Mouse (Mus musculus): ENCODE data around the gene Lrig2. TPM values are rescaled to one million over a fixed set of nuclear protein-coding genes. Genes with fewer than 3 reads are reported as not detected.

Gene Lrig2
- polyA plus RNA-seq, 1 experiment from 2014 or later: 11.0 TPM

DNA sequence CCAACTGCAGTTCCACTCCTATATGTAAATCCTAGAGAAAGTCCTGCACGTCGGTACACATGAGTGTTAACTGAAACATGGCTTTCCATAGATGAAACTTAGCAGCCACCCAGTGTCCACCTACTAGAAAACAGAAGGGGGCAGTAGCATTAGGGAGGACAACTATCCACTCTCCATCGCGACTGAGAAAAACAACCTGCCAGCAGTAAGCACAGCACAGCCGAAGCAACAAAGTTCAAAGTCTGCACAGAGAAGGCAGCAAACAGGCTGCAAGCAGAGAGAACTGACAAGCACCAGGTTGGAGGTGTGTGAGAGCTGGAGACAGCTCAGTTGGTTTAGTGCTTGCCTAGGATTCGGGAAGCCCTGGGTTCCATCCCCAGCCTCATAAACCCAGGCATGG is 7.2 kb upstream of the Lrig2 start:
- 67% methylated on average over 6 of the region's 6 CpGs for WGBS

DNA sequence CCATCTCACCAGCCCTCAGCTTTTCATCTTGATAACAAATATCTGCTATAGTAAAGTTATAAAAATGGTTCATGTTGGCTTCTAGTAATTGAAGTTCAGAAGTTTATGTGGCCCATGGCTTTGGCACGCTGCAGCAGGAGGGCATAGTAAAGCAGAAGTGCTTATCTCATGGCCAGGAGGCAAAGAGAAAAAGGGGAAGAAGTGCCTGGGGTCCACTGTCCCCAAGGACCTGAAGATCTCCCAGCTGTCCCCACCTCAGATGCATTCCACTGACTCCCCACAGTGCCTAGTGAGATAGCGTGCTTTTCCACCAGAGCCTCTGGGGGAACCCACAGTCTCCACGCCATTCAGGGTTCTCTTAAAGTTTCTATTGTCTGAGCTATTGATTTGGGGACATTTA is 6.7 kb upstream of the Lrig2 start:
- H3K9me3 ChIP-seq (ENCODE audit: control insufficient read depth, low read length): no peaks in the 10 kb centered on the region
- DNase-seq (ENCODE audit: low spot score) (no peak), ATAC-seq (replicated peaks; ENCODE audit: low FRiP score) (no peak)
- H3K27ac ChIP-seq (ENCODE audit: low read depth, low read length): no peak overlapping the region
- WGBS: 51% methylated on average over 3 of the region's 3 CpGs
- H3K4me2 ChIP-seq: no peak overlapping the region
- H3K9ac ChIP-seq (ENCODE audit: low read depth, low read length): no peak overlapping the region
- no peaks in the 10 kb centered on the region for H3K27me3 ChIP-seq (replicated peaks; ENCODE audit: control insufficient read depth, insufficient read depth, low read length)
- H3K4me3 ChIP-seq (ENCODE audit: low read depth, low read length): no peak overlapping the region
- H3K36me3 ChIP-seq (ENCODE audit: control insufficient read depth, insufficient read depth, low read length): no peaks in the 10 kb centered on the region
- no peaks in the 10 kb centered on the region for H3K4me1 ChIP-seq (replicated peaks; ENCODE audit: control insufficient read depth, insufficient read depth, low read length)

More for the DNA sequence above, 7.2 kb upstream of the Lrig2 start:
- no peaks in the 10 kb centered on the region for H3K36me3 ChIP-seq (ENCODE audit: control insufficient read depth, insufficient read depth, low read length)
- no peaks in the 10 kb centered on the region for H3K27me3 ChIP-seq (replicated peaks; ENCODE audit: control insufficient read depth, insufficient read depth, low read length)
- ATAC-seq (replicated peaks; ENCODE audit: low FRiP score) (no peak), DNase-seq (ENCODE audit: low spot score) (no peak)
- H3K4me1 ChIP-seq (replicated peaks; ENCODE audit: control insufficient read depth, insufficient read depth, low read length): 0 out of 2 replicates have a peak, but pooled peaks cover 3% of the 10 kb centered on the region
- no peaks in the 10 kb centered on the region for H3K9me3 ChIP-seq (ENCODE audit: control insufficient read depth, low read length)
- no peak overlapping the region for H3K4me3 ChIP-seq (ENCODE audit: low read depth, low read length)
- H3K27ac ChIP-seq (ENCODE audit: low read depth, low read length): no peak overlapping the region
- no peak overlapping the region for H3K9ac ChIP-seq (ENCODE audit: low read depth, low read length)
- H3K4me2 ChIP-seq: no peak overlapping the region

DNA sequence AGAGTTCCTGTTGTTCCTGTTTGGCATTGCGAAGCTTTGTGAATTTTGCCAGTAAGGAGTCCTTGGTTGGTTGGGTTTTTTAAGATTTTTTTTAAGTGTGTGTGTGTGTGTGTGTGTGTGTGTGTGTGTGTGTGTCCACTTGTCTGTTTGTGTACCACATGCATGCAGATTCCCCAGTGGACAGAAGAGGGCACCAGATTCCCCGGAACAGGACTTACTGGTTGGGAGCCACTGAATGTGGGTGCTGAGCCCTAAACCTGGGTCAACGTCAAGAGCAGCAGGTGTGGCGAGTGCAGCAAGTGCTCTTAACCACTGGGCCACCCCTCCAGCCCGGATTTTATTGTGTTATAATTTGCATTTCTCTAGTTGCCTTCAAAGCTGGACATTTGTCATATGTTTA is 5.4 kb upstream of the Lrig2 start:
- DNase-seq (ENCODE audit: low spot score): no peak
- 0 out of 2 replicates have a peak, but pooled peaks cover 2% of the 10 kb centered on the region for H3K4me1 ChIP-seq (replicated peaks; ENCODE audit: control insufficient read depth, insufficient read depth, low read length)
- ATAC-seq (replicated peaks; ENCODE audit: low FRiP score): no peak
- H3K9ac ChIP-seq (ENCODE audit: low read depth, low read length): no peak overlapping the region
- WGBS: 83% methylated on average over 5 of the region's 5 CpGs
- no peak overlapping the region for H3K4me2 ChIP-seq
- no peaks in the 10 kb centered on the region for H3K9me3 ChIP-seq (ENCODE audit: control insufficient read depth, low read length)
- no peak overlapping the region for H3K4me3 ChIP-seq (ENCODE audit: low read depth, low read length)
- no peak overlapping the region for H3K27ac ChIP-seq (ENCODE audit: low read depth, low read length)
- no peaks in the 10 kb centered on the region for H3K36me3 ChIP-seq (ENCODE audit: control insufficient read depth, insufficient read depth, low read length)
- H3K27me3 ChIP-seq (replicated peaks; ENCODE audit: control insufficient read depth, insufficient read depth, low read length): no peaks in the 10 kb centered on the region

DNA sequence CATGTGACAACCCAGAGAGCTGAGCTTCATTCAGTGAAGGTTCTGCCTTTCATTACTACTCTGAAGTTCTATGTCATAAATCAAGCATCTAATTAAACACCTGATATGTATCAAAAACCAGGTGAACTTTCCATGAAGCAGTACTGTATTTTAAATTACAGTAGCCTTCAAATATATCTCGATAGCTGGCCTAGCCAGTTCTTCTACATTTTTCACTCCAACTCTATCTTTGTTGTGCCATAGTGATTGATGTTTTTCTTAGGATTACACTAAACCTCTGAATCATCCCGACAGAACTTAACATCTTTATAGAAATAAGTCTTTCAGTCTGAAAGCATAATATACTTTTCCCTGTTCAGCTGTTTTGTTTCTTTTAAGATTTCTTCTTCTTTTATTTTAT is 2.8 kb upstream of the Lrig2 start:
- WGBS: 80% methylated on average over 2 of the region's 2 CpGs
- DNase-seq (ENCODE audit: low spot score) (no peak), ATAC-seq (replicated peaks; ENCODE audit: low FRiP score) (no peak)
- no peaks in the 10 kb centered on the region for H3K27me3 ChIP-seq (replicated peaks; ENCODE audit: control insufficient read depth, insufficient read depth, low read length)
- H3K4me3 ChIP-seq (ENCODE audit: low read depth, low read length): no peak overlapping the region
- H3K4me2 ChIP-seq: no peak overlapping the region
- H3K36me3 ChIP-seq (ENCODE audit: control insufficient read depth, insufficient read depth, low read length): no peaks in the 10 kb centered on the region
- no peak overlapping the region for H3K9ac ChIP-seq (ENCODE audit: low read depth, low read length)
- H3K9me3 ChIP-seq (ENCODE audit: control insufficient read depth, low read length): no peaks in the 10 kb centered on the region
- H3K27ac ChIP-seq (ENCODE audit: low read depth, low read length): no peak overlapping the region
- 0 out of 2 replicates have a peak, but pooled peaks cover 5% of the 10 kb centered on the region for H3K4me1 ChIP-seq (replicated peaks; ENCODE audit: control insufficient read depth, insufficient read depth, low read length)

DNA sequence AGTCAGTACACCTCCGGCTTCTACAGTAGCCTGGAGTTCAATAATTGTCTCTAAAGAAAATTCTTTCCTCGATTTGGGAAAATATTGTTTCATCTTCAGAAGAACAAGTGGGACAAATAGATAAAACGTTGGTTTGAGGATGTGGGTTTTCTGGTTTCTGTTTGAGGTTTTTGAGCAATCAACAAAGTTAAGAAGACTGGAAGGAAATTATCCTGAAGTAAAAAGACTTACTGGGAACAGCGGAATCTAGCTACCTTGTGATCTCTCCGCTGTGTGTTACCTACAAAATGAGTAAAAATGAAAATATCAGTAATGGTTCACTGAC is 668 bp upstream of the Lrig2 start:
- Histone ChIP-seq H3K9me3 (ENCODE audit: control insufficient read depth, low read length) (no peaks in the 10 kb centered on the region), H3K9ac (ENCODE audit: low read depth, low read length) (peak overlapping the region; percentile 75), H3K4me3 (ENCODE audit: low read depth, low read length) (peak overlapping the region; percentile 82), H3K27me3 (replicated peaks; ENCODE audit: control insufficient read depth, insufficient read depth, low read length) (no peaks in the 10 kb centered on the region), H3K36me3 (ENCODE audit: control insufficient read depth, insufficient read depth, low read length) (no peaks in the 10 kb centered on the region), H3K4me1 (replicated peaks; ENCODE audit: control insufficient read depth, insufficient read depth, low read length) (0 out of 2 replicates have a peak, but pooled peaks cover 5% of the 10 kb centered on the region), H3K4me2 (peak overlapping the region; percentile 76), H3K27ac (ENCODE audit: low read depth, low read length) (peak overlapping the region; percentile 92)
- DNase-seq (ENCODE audit: low spot score) (no peak), ATAC-seq (replicated peaks; ENCODE audit: low FRiP score) (no peak)
- 12% methylated on average over 5 of the region's 5 CpGs for WGBS

DNA sequence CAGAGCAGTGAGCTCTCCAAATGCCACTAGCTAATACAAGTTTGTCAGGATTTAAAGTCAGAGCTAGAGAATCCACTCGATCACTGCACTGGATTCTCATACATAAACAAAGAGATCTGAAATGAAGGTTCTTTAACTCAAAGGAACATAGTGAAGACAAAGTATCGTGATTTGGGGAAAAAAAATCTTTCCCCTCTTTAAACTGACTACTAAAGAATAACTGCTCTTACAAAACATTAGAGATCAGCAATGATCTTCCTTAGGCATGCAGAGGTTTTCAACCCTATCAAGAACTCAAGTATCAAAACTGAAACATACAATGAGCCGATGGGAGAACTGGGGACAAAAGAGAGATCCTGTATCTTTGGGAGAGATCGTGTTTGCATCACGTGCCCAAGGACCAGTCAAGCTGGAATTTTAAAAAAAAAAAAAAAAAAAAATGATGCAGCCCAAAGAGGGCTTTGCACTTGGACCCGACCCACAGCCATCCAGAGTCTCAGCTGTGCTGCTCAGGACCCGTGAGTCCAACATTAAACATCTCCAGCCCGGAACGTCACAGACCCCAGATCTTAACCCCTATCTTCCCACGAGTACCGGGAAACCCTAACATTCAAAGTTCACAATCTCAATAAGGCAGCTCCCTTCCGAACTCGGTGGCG is 818 bp downstream of the Lrig2 start:
- peak overlapping the region; percentile 92 for H3K27ac ChIP-seq (ENCODE audit: low read depth, low read length)
- no peak for DNase-seq (ENCODE audit: low spot score)
- WGBS: 1% methylated on average over 14 of the region's 14 CpGs
- no peaks in the 10 kb centered on the region for H3K9me3 ChIP-seq (ENCODE audit: control insufficient read depth, low read length)
- peak overlapping the region; percentile 82 for H3K4me3 ChIP-seq (ENCODE audit: low read depth, low read length)
- no peaks in the 10 kb centered on the region for H3K36me3 ChIP-seq (ENCODE audit: control insufficient read depth, insufficient read depth, low read length)
- peak overlapping the region; percentile 67 for H3K4me2 ChIP-seq
- no peaks in the 10 kb centered on the region for H3K27me3 ChIP-seq (replicated peaks; ENCODE audit: control insufficient read depth, insufficient read depth, low read length)
- H3K9ac ChIP-seq (ENCODE audit: low read depth, low read length): peak overlapping the region; percentile 82
- H3K4me1 ChIP-seq (replicated peaks; ENCODE audit: control insufficient read depth, insufficient read depth, low read length): 0 out of 2 replicates have a peak, but pooled peaks cover 5% of the 10 kb centered on the region
- peak; percentile 8 for ATAC-seq (replicated peaks; ENCODE audit: low FRiP score)

DNA sequence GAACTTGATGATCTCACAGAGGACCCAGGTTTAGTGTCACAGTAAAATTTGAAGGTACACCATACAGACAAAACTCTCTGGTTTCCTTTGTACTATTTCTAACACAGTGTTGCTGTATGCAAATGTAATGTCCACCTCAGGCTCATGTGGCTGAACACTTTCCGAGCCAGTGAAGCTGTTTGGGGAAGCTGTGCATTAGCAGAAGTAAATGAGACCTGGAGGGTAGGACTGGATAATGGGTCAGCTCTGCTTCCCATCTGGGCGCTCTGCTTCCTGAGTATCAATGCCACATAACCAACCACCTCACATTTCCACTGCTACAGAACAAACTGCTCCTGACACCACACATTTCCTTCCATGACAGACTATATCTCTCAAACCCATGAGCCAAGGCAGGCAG is 10.1 kb downstream of the Lrig2 start:
- Histone ChIP-seq H3K36me3 (ENCODE audit: control insufficient read depth, insufficient read depth, low read length) (0 out of 2 replicates have a peak, but pooled peaks cover 2% of the 10 kb centered on the region), H3K4me3 (ENCODE audit: low read depth, low read length) (no peak overlapping the region), H3K4me2 (no peak overlapping the region), H3K27me3 (replicated peaks; ENCODE audit: control insufficient read depth, insufficient read depth, low read length) (no peaks in the 10 kb centered on the region), H3K9me3 (ENCODE audit: control insufficient read depth, low read length) (no peaks in the 10 kb centered on the region), H3K9ac (ENCODE audit: low read depth, low read length) (no peak overlapping the region), H3K27ac (ENCODE audit: low read depth, low read length) (no peak overlapping the region), H3K4me1 (replicated peaks; ENCODE audit: control insufficient read depth, insufficient read depth, low read length) (no peaks in the 10 kb centered on the region)
- DNase-seq (ENCODE audit: low spot score) (no peak), ATAC-seq (replicated peaks; ENCODE audit: low FRiP score) (no peak)
- 56% methylated on average over 2 of the region's 2 CpGs for WGBS

DNA sequence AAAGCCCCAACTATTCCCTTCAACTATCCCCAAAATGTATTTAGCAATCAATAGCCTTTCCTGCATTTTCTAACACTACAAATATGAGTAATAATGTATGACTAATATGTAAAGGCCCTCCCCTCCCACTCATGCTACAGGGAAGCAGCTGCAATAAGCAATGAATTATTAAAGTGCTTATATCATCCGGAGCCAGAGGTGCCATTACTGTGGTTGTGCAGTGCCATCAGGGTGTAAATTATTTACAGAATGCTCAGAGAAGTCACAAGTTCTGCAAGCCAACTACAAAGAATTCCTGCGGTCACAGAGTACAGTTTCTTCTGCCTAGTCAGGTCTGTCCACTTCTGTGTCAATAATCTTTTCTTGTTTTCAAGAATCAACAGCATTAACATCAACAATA is 10.8 kb downstream of the Lrig2 start:
- Histone ChIP-seq H3K9me3 (ENCODE audit: control insufficient read depth, low read length) (no peaks in the 10 kb centered on the region), H3K9ac (ENCODE audit: low read depth, low read length) (no peak overlapping the region), H3K27me3 (replicated peaks; ENCODE audit: control insufficient read depth, insufficient read depth, low read length) (no peaks in the 10 kb centered on the region), H3K4me2 (no peak overlapping the region), H3K4me3 (ENCODE audit: low read depth, low read length) (no peak overlapping the region), H3K36me3 (ENCODE audit: control insufficient read depth, insufficient read depth, low read length) (0 out of 2 replicates have a peak, but pooled peaks cover 2% of the 10 kb centered on the region), H3K27ac (ENCODE audit: low read depth, low read length) (no peak overlapping the region), H3K4me1 (replicated peaks; ENCODE audit: control insufficient read depth, insufficient read depth, low read length) (no peaks in the 10 kb centered on the region)
- WGBS: 83% methylated on average over 2 of the region's 2 CpGs
- ATAC-seq (replicated peaks; ENCODE audit: low FRiP score) (no peak), DNase-seq (ENCODE audit: low spot score) (no peak)

DNA sequence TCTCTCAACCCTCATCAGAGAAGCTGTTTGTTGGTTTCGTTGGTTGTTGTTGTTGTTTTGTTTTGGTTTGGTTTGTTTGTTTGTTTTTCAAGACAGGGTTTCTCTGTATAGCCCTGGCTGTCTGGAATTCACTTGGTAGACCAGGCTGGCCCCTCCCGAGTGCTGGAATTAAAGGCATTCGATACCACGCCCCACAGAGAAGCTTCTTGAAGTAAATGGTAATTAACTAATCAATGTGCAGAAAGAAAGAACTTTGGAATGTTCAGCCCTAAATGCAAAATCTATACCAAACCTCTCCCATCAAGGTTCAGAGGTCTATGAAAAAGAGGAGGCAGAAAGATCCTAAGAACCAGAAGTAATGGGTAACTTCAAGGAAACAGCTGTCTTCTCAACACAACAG is 15.5 kb downstream of the Lrig2 start:
- Histone ChIP-seq H3K4me3 (ENCODE audit: low read depth, low read length) (no peak overlapping the region), H3K9me3 (ENCODE audit: control insufficient read depth, low read length) (no peaks in the 10 kb centered on the region), H3K27ac (ENCODE audit: low read depth, low read length) (no peak overlapping the region), H3K36me3 (ENCODE audit: control insufficient read depth, insufficient read depth, low read length) (peaks cover 9% of the 10 kb centered on the region; the same call in 1 of the 2 replicates), H3K27me3 (replicated peaks; ENCODE audit: control insufficient read depth, insufficient read depth, low read length) (no peaks in the 10 kb centered on the region), H3K9ac (ENCODE audit: low read depth, low read length) (no peak overlapping the region), H3K4me1 (replicated peaks; ENCODE audit: control insufficient read depth, insufficient read depth, low read length) (no peaks in the 10 kb centered on the region), H3K4me2 (no peak overlapping the region)
- DNase-seq (ENCODE audit: low spot score) (no peak), ATAC-seq (replicated peaks; ENCODE audit: low FRiP score) (no peak)
- 92% methylated on average over 4 of the region's 4 CpGs for WGBS

Data from liver, embryonic 11.5 days (tissue).